8 mouse cellular contexts compared by ENCODE assay signal in genomic region chr2:151009515-151010085, GRCm38 (mm10). TPM values are rescaled to one million over a fixed set of nuclear protein-coding genes. Genes with fewer than 3 reads are reported as not detected.
DNase-seq lines count a peak whose midpoint lies in the region; ATAC-seq and TF ChIP-seq lines count a peak whose summit lies in the region.

No protein-coding gene starts in this region.

- intact Hi-C loops in left cerebral cortex, postnatal 25 days (cut with DNase I), result loop anchor here (10.0 kb wide), 1 partner anchor 205 kb away; no protein-coding TSS in a partner anchor

- no peak for TF ChIP-seq POLR2A in cerebellum, adult 2 months (IDR thresholded peaks at IDR 0.05; ENCODE audit: borderline replicate concordance, insufficient read depth, low read length)

- no peak for ATAC-seq in megakaryocyte, adult 5-6 weeks (ENCODE audit: poor library complexity, severe bottlenecking)
- peak; percentile 55 for ATAC-seq in liver, embryonic 12.5 days
- ATAC-seq in stomach, postnatal 0 days (ENCODE audit: low FRiP score, low TSS enrichment), result peak; percentile 25; the same call in 1 of the 2 replicates

- no peak for TF ChIP-seq EP300 in stomach, postnatal 0 days (optimal IDR thresholded peaks at IDR 0.05)

- H3K4me2 ChIP-seq in liver, embryonic 12.5 days, result peak overlapping the region; percentile 93
- peak overlapping the region; percentile 93 for H3K4me2 ChIP-seq in stomach, postnatal 0 days (replicated peaks; ENCODE audit: low read depth)

- 68% methylated on average over 1 of the region's 1 CpGs for WGBS in cerebellum, adult 2 months
- WGBS in liver, embryonic 12.5 days (ENCODE audit: insufficient replicate concordance), result 42% methylated on average over 1 of the region's 1 CpGs
- WGBS in stomach, postnatal 0 days, result 91% methylated on average over 1 of the region's 1 CpGs

- H3K27ac ChIP-seq in cerebellum, adult 2 months (ENCODE audit: insufficient read depth, low read length), result no peak overlapping the region
- peak overlapping the region; percentile 89 for H3K27ac ChIP-seq in liver, embryonic 12.5 days
- no peak overlapping the region for H3K27ac ChIP-seq in stomach, postnatal 0 days (replicated peaks)

- DNase-seq in cerebellum, adult 2 months, result no peak
- DNase-seq in cerebellum, postnatal 4 days (ENCODE audit: low spot score in 2 of 2), result no peak
- DNase-seq in stomach, postnatal 0 days (ENCODE audit: low spot score), result no peak
- no peak for DNase-seq in urinary bladder, postnatal 25 days (ENCODE audit: low spot score)
- DNase-seq in left cerebral cortex, postnatal 25 days (ENCODE audit: low spot score in 2 of 2), result no peak

- H3K4me1 ChIP-seq in cerebellum, adult 2 months (ENCODE audit: control insufficient read depth, insufficient read depth, low read length), result no peaks in the 10 kb centered on the region; the same call in 1 of the 2 replicates
- peaks cover 71% of the 10 kb centered on the region for H3K4me1 ChIP-seq in megakaryocyte, embryonic 14.5 days
- H3K4me1 ChIP-seq in liver, embryonic 12.5 days, result peaks cover 68% of the 10 kb centered on the region
- no peaks in the 10 kb centered on the region for H3K4me1 ChIP-seq in stomach, postnatal 0 days (replicated peaks; ENCODE audit: control insufficient read depth, insufficient read depth)

- H3K36me3 ChIP-seq in megakaryocyte, embryonic 14.5 days (replicated peaks; ENCODE audit: low read length), result peaks cover 4% of the 10 kb centered on the region
- no peaks in the 10 kb centered on the region for H3K36me3 ChIP-seq in liver, embryonic 12.5 days
- H3K36me3 ChIP-seq in stomach, postnatal 0 days (ENCODE audit: control insufficient read depth, insufficient read depth, low read length), result no peaks in the 10 kb centered on the region

- peak overlapping the region; percentile 37; the same call in 1 of the 2 replicates for H3K9ac ChIP-seq in liver, embryonic 12.5 days
- H3K9ac ChIP-seq in stomach, postnatal 0 days (ENCODE audit: low read length), result peak overlapping the region; percentile 73

- TF ChIP-seq CTCF in cerebellum, adult 2 months (IDR thresholded peaks at IDR 0.05; ENCODE audit: borderline replicate concordance, insufficient read depth, low read depth, low read length), result no peak
- TF ChIP-seq CTCF in stomach, postnatal 0 days (IDR thresholded peaks at IDR 0.05; ENCODE audit: low read depth), result no peak

- H3K4me3 ChIP-seq in cerebellum, adult 2 months (replicated peaks; ENCODE audit: insufficient read depth, low read depth, low read length), result peak overlapping the region; percentile 58
- peak overlapping the region; percentile 96 for H3K4me3 ChIP-seq in megakaryocyte, embryonic 14.5 days (replicated peaks)
- peak overlapping the region; percentile 88 for H3K4me3 ChIP-seq in liver, embryonic 12.5 days
- peak overlapping the region; percentile 70 for H3K4me3 ChIP-seq in stomach, postnatal 0 days (ENCODE audit: low read depth, low read length)

- H3K9me3 ChIP-seq in megakaryocyte, embryonic 14.5 days, result no peaks in the 10 kb centered on the region
- H3K9me3 ChIP-seq in liver, embryonic 12.5 days (replicated peaks), result no peaks in the 10 kb centered on the region
- no peaks in the 10 kb centered on the region for H3K9me3 ChIP-seq in stomach, postnatal 0 days (ENCODE audit: control insufficient read depth, low read length)

- H3K27me3 ChIP-seq in cerebellum, adult 2 months (ENCODE audit: control insufficient read depth, insufficient read depth, low read length), result no peaks in the 10 kb centered on the region
- H3K27me3 ChIP-seq in megakaryocyte, embryonic 14.5 days (replicated peaks), result peaks cover 13% of the 10 kb centered on the region
- 0 out of 2 replicates have a peak, but pooled peaks cover 7% of the 10 kb centered on the region for H3K27me3 ChIP-seq in liver, embryonic 12.5 days (replicated peaks)
- no peaks in the 10 kb centered on the region for H3K27me3 ChIP-seq in stomach, postnatal 0 days (ENCODE audit: control insufficient read depth, insufficient read depth, low read length)

RNA-seq across cellular contexts. Expression of gene Ninl, which starts 29.6 kb away (rescaled TPM):
- polyA plus RNA-seq in cerebellum, adult 2 months (2012; rRNA removed), result 4.7 and 5.9 TPM in 2 replicates
- 4.3 and 9.3 TPM in 2 replicates for polyA plus RNA-seq in megakaryocyte, embryonic 14.5 days (2012; ENCODE audit: insufficient read depth, low replicate concordance)
- 0.07 and 0.09 TPM in 2 replicates for total RNA-seq in megakaryocyte, adult 5-6 weeks (2015)
- 0.29 and 1.2 TPM in 2 replicates for total RNA-seq in megakaryocyte, adult 5-6 weeks (2017)
- 18.6 and 18.7 TPM in 2 replicates for polyA plus RNA-seq in liver, embryonic 12.5 days (2016; fragmentation: Nextera tagmentation; extraction: Ambion mirVana)
- 1.9 and 2.3 TPM in 2 replicates for polyA plus RNA-seq in stomach, postnatal 0 days (2015; fragmentation: Nextera tagmentation; extraction: Ambion mirVana)
- 1 to 10 TPM; 5.2 to 5.9 TPM for total RNA-seq in left cerebral cortex, postnatal 25 days (2021)

RNA-seq across cellular contexts. Expression of gene Nanp, which starts 29.6 kb away (rescaled TPM):
- 16.3 and 16.9 TPM in 2 replicates for polyA plus RNA-seq in cerebellum, adult 2 months (2012; rRNA removed)
- polyA plus RNA-seq in megakaryocyte, embryonic 14.5 days (2012; ENCODE audit: insufficient read depth, low replicate concordance), result 2.9 and 7.9 TPM in 2 replicates
- total RNA-seq in megakaryocyte, adult 5-6 weeks (2015), result 17.3 and 18.7 TPM in 2 replicates
- 9.6 and 10.5 TPM in 2 replicates for total RNA-seq in megakaryocyte, adult 5-6 weeks (2017)
- polyA plus RNA-seq in liver, embryonic 12.5 days (2016; fragmentation: Nextera tagmentation; extraction: Ambion mirVana), result 74.4 and 76.2 TPM in 2 replicates
- 34.1 and 35.5 TPM in 2 replicates for polyA plus RNA-seq in stomach, postnatal 0 days (2015; fragmentation: Nextera tagmentation; extraction: Ambion mirVana)
- total RNA-seq in left cerebral cortex, postnatal 25 days (2021), result 10 to 100 TPM; 25.1 to 31.1 TPM
